Mouse (Mus musculus): ENCODE measurements at regions not wholly inside any gene's neighbourhood (a gene's known extent, or its start where the extent isn't known, plus 50 kb on each side); places are given as distances from the start of the nearest gene placed in this dataset.

GRCm38 (mm10) chr5:39177891-39178290, 301.3 kb upstream of the Clnk start:
- DNase-seq (ENCODE audit: low spot score), result no peak

- DNase-seq (ENCODE audit: low spot score), result no peak
These were observed 300.3 kb upstream of the Clnk start for GRCm38 (mm10) chr5:39176906-39177305.

- no peak for DNase-seq (ENCODE audit: low spot score)
These were observed 296.9 kb upstream of the Clnk start for GRCm38 (mm10) chr5:39173491-39173890.

GRCm38 (mm10) chr5:39159651-39160050, 283.0 kb upstream of the Clnk start:
- DNase-seq (ENCODE audit: low spot score), result no peak

GRCm38 (mm10) chr5:39155763-39156162, 279.2 kb upstream of the Clnk start:
- DNase-seq (ENCODE audit: low spot score), result no peak

- DNase-seq (ENCODE audit: low spot score), result no peak
These were observed 276.7 kb upstream of the Clnk start for GRCm38 (mm10) chr5:39153291-39153794.

- no peak for DNase-seq (ENCODE audit: low spot score)
These were observed 275.3 kb upstream of the Clnk start for GRCm38 (mm10) chr5:39151917-39152316.

- no peak for DNase-seq (ENCODE audit: low spot score)
These were observed 274.3 kb upstream of the Clnk start for GRCm38 (mm10) chr5:39150891-39151290.

GRCm38 (mm10) chr5:39145658-39146057, 269.0 kb upstream of the Clnk start:
- DNase-seq (ENCODE audit: low spot score), result no peak

GRCm38 (mm10) chr5:39144225-39144624, 267.6 kb upstream of the Clnk start:
- DNase-seq (ENCODE audit: low spot score), result no peak

- no peak for DNase-seq (ENCODE audit: low spot score)
These were observed 267.0 kb upstream of the Clnk start for GRCm38 (mm10) chr5:39143648-39144047.

GRCm38 (mm10) chr5:39138375-39138774, 261.8 kb upstream of the Clnk start:
- DNase-seq (ENCODE audit: low spot score), result no peak

- no peak for DNase-seq (ENCODE audit: low spot score)
These were observed 252.3 kb upstream of the Clnk start for GRCm38 (mm10) chr5:39128931-39129330.

- no peak for DNase-seq (ENCODE audit: low spot score)
These were observed 250.2 kb upstream of the Clnk start for GRCm38 (mm10) chr5:39126833-39127232.

GRCm38 (mm10) chr5:39126270-39126691, 249.7 kb upstream of the Clnk start:
- no peak for DNase-seq (ENCODE audit: low spot score)

- no peak for DNase-seq (ENCODE audit: low spot score)
These were observed 233.7 kb upstream of the Clnk start for GRCm38 (mm10) chr5:39110336-39110735.

- no peak for DNase-seq (ENCODE audit: low spot score)
These were observed 232.9 kb upstream of the Clnk start for GRCm38 (mm10) chr5:39109526-39109925.

- no peak for DNase-seq (ENCODE audit: low spot score)
These were observed 222.5 kb upstream of the Clnk start for GRCm38 (mm10) chr5:39099113-39099512.

GRCm38 (mm10) chr5:39094875-39095274, 218.3 kb upstream of the Clnk start:
- no peak for DNase-seq (ENCODE audit: low spot score)

GRCm38 (mm10) chr5:39076555-39077178, 200.1 kb upstream of the Clnk start:
- no peak for DNase-seq (ENCODE audit: low spot score)

GRCm38 (mm10) chr5:39069683-39070082, 193.1 kb upstream of the Clnk start:
- DNase-seq (ENCODE audit: low spot score), result no peak

- DNase-seq (ENCODE audit: low spot score), result no peak
These were observed 186.4 kb upstream of the Clnk start for GRCm38 (mm10) chr5:39063061-39063460.

- no peak for DNase-seq (ENCODE audit: low spot score)
These were observed 176.1 kb upstream of the Clnk start for GRCm38 (mm10) chr5:39052490-39053250.

All from thymus, postnatal 0 days (tissue).